Mouse (Mus musculus): ENCODE measurements around the gene Tnrc6b. TPM values are rescaled to one million over a fixed set of nuclear protein-coding genes. Genes with fewer than 3 reads are reported as not detected.

The Tnrc6b gene
- polyA plus RNA-seq, 1 experiment from 2014 or later, result 10.0 TPM

- DNase-seq (ENCODE audit: low spot score) (no peak), ATAC-seq (no peak)
- no peaks in the 10 kb centered on the region for H3K27me3 ChIP-seq (replicated peaks; ENCODE audit: control insufficient read depth, insufficient read depth, low read length)
- no peaks in the 10 kb centered on the region for H3K4me1 ChIP-seq (ENCODE audit: control insufficient read depth, insufficient read depth, low read length)
- H3K9me3 ChIP-seq (replicated peaks; ENCODE audit: control insufficient read depth, low read length), result no peaks in the 10 kb centered on the region
- H3K27ac ChIP-seq (ENCODE audit: low read depth, low read length), result no peak overlapping the region
- no peak overlapping the region for H3K4me2 ChIP-seq (ENCODE audit: low read length)
- 96% methylated on average over 1 of the region's 1 CpGs for WGBS
- H3K9ac ChIP-seq (ENCODE audit: low read length), result no peak overlapping the region
- no peak overlapping the region for H3K4me3 ChIP-seq (ENCODE audit: low read depth, low read length)
- no peaks in the 10 kb centered on the region for H3K36me3 ChIP-seq (ENCODE audit: control insufficient read depth, insufficient read depth, low read length)
Observed at GRCm38 (mm10) chr15:80739972-80740371, 28.9 kb downstream of the Tnrc6b start.

GRCm38 (mm10) chr15:80741836-80742235, 30.7 kb downstream of the Tnrc6b start:
- H3K4me3 ChIP-seq (ENCODE audit: low read depth, low read length), result no peak overlapping the region
- DNase-seq (ENCODE audit: low spot score), result no peak
- H3K4me2 ChIP-seq (ENCODE audit: low read length), result no peak overlapping the region
- 66% methylated on average over 1 of the region's 1 CpGs for WGBS
- no peaks in the 10 kb centered on the region for H3K4me1 ChIP-seq (ENCODE audit: control insufficient read depth, insufficient read depth, low read length)
- H3K27me3 ChIP-seq (replicated peaks; ENCODE audit: control insufficient read depth, insufficient read depth, low read length), result no peaks in the 10 kb centered on the region
- H3K9me3 ChIP-seq (replicated peaks; ENCODE audit: control insufficient read depth, low read length), result no peaks in the 10 kb centered on the region
- no peak overlapping the region for H3K27ac ChIP-seq (ENCODE audit: low read depth, low read length)
- H3K36me3 ChIP-seq (ENCODE audit: control insufficient read depth, insufficient read depth, low read length), result no peaks in the 10 kb centered on the region
- H3K9ac ChIP-seq (ENCODE audit: low read length), result no peak overlapping the region
- no peak for ATAC-seq

GRCm38 (mm10) chr15:80742991-80743474, 31.9 kb downstream of the Tnrc6b start:
- no peak for DNase-seq (ENCODE audit: low spot score)
- WGBS, result 92% methylated on average over 3 of the region's 3 CpGs
- no peak overlapping the region for H3K27ac ChIP-seq (ENCODE audit: low read depth, low read length)
- H3K4me1 ChIP-seq (ENCODE audit: control insufficient read depth, insufficient read depth, low read length), result no peaks in the 10 kb centered on the region
- H3K9ac ChIP-seq (ENCODE audit: low read length), result no peak overlapping the region
- H3K4me3 ChIP-seq (ENCODE audit: low read depth, low read length), result no peak overlapping the region
- H3K36me3 ChIP-seq (ENCODE audit: control insufficient read depth, insufficient read depth, low read length), result no peaks in the 10 kb centered on the region
- no peak for ATAC-seq
- H3K9me3 ChIP-seq (replicated peaks; ENCODE audit: control insufficient read depth, low read length), result no peaks in the 10 kb centered on the region
- no peaks in the 10 kb centered on the region for H3K27me3 ChIP-seq (replicated peaks; ENCODE audit: control insufficient read depth, insufficient read depth, low read length)
- no peak overlapping the region for H3K4me2 ChIP-seq (ENCODE audit: low read length)

- H3K4me2 ChIP-seq (ENCODE audit: low read length), result no peak overlapping the region
- no peaks in the 10 kb centered on the region for H3K27me3 ChIP-seq (replicated peaks; ENCODE audit: control insufficient read depth, insufficient read depth, low read length)
- no peaks in the 10 kb centered on the region for H3K36me3 ChIP-seq (ENCODE audit: control insufficient read depth, insufficient read depth, low read length)
- 89% methylated on average over 7 of the region's 7 CpGs for WGBS
- DNase-seq (ENCODE audit: low spot score), result no peak
- no peak overlapping the region for H3K9ac ChIP-seq (ENCODE audit: low read length)
- no peak overlapping the region for H3K27ac ChIP-seq (ENCODE audit: low read depth, low read length)
- H3K4me1 ChIP-seq (ENCODE audit: control insufficient read depth, insufficient read depth, low read length), result no peaks in the 10 kb centered on the region
- H3K9me3 ChIP-seq (replicated peaks; ENCODE audit: control insufficient read depth, low read length), result no peaks in the 10 kb centered on the region
- H3K4me3 ChIP-seq (ENCODE audit: low read depth, low read length), result no peak overlapping the region
- no peak for ATAC-seq
Observed at GRCm38 (mm10) chr15:80743606-80744005, 32.5 kb downstream of the Tnrc6b start.

GRCm38 (mm10) chr15:80744667-80745422, 33.7 kb downstream of the Tnrc6b start:
- no peak for DNase-seq (ENCODE audit: low spot score)
- 88% methylated on average over 3 of the region's 3 CpGs for WGBS

GRCm38 (mm10) chr15:80748979-80749378, 37.9 kb downstream of the Tnrc6b start:
- no peak for ATAC-seq
- no peak overlapping the region for H3K9ac ChIP-seq (ENCODE audit: low read length)
- H3K4me2 ChIP-seq (ENCODE audit: low read length), result no peak overlapping the region
- no peaks in the 10 kb centered on the region for H3K36me3 ChIP-seq (ENCODE audit: control insufficient read depth, insufficient read depth, low read length)
- H3K4me1 ChIP-seq (ENCODE audit: control insufficient read depth, insufficient read depth, low read length), result no peaks in the 10 kb centered on the region
- H3K9me3 ChIP-seq (replicated peaks; ENCODE audit: control insufficient read depth, low read length), result no peaks in the 10 kb centered on the region
- H3K27me3 ChIP-seq (replicated peaks; ENCODE audit: control insufficient read depth, insufficient read depth, low read length), result no peaks in the 10 kb centered on the region
- no peak for DNase-seq (ENCODE audit: low spot score)
- WGBS, result 75% methylated on average over 5 of the region's 5 CpGs
- no peak overlapping the region for H3K4me3 ChIP-seq (ENCODE audit: low read depth, low read length)
- no peak overlapping the region for H3K27ac ChIP-seq (ENCODE audit: low read depth, low read length)

More at GRCm38 (mm10) chr15:80744667-80745422, 33.7 kb downstream of the Tnrc6b start:
- H3K9ac ChIP-seq (ENCODE audit: low read length), result no peak overlapping the region
- no peak overlapping the region for H3K27ac ChIP-seq (ENCODE audit: low read depth, low read length)
- no peaks in the 10 kb centered on the region for H3K9me3 ChIP-seq (replicated peaks; ENCODE audit: control insufficient read depth, low read length)
- no peaks in the 10 kb centered on the region for H3K27me3 ChIP-seq (replicated peaks; ENCODE audit: control insufficient read depth, insufficient read depth, low read length)
- H3K36me3 ChIP-seq (ENCODE audit: control insufficient read depth, insufficient read depth, low read length), result no peaks in the 10 kb centered on the region
- no peaks in the 10 kb centered on the region for H3K4me1 ChIP-seq (ENCODE audit: control insufficient read depth, insufficient read depth, low read length)
- H3K4me3 ChIP-seq (ENCODE audit: low read depth, low read length), result no peak overlapping the region
- no peak for ATAC-seq
- no peak overlapping the region for H3K4me2 ChIP-seq (ENCODE audit: low read length)

GRCm38 (mm10) chr15:80753351-80753750, 42.2 kb downstream of the Tnrc6b start:
- Histone ChIP-seq H3K4me3 (ENCODE audit: low read depth, low read length) (no peak overlapping the region), H3K36me3 (ENCODE audit: control insufficient read depth, insufficient read depth, low read length) (no peaks in the 10 kb centered on the region), H3K9me3 (replicated peaks; ENCODE audit: control insufficient read depth, low read length) (no peaks in the 10 kb centered on the region), H3K4me1 (ENCODE audit: control insufficient read depth, insufficient read depth, low read length) (no peaks in the 10 kb centered on the region), H3K27me3 (replicated peaks; ENCODE audit: control insufficient read depth, insufficient read depth, low read length) (no peaks in the 10 kb centered on the region), H3K27ac (ENCODE audit: low read depth, low read length) (no peak overlapping the region; the same call in 1 of the 2 replicates), H3K9ac (ENCODE audit: low read length) (no peak overlapping the region), H3K4me2 (ENCODE audit: low read length) (no peak overlapping the region)
- DNase-seq (ENCODE audit: low spot score), result no peak
- ATAC-seq, result no peak
- WGBS, result 72% methylated on average over 6 of the region's 6 CpGs

- H3K27ac ChIP-seq (ENCODE audit: low read depth, low read length), result no peak overlapping the region
- WGBS, result 83% methylated on average over 1 of the region's 1 CpGs
- H3K4me2 ChIP-seq (ENCODE audit: low read length), result no peak overlapping the region
- H3K9me3 ChIP-seq (replicated peaks; ENCODE audit: control insufficient read depth, low read length), result no peaks in the 10 kb centered on the region
- DNase-seq (ENCODE audit: low spot score) (no peak), ATAC-seq (no peak)
- H3K36me3 ChIP-seq (ENCODE audit: control insufficient read depth, insufficient read depth, low read length), result no peaks in the 10 kb centered on the region
- no peaks in the 10 kb centered on the region for H3K4me1 ChIP-seq (ENCODE audit: control insufficient read depth, insufficient read depth, low read length)
- no peak overlapping the region for H3K9ac ChIP-seq (ENCODE audit: low read length)
- H3K27me3 ChIP-seq (replicated peaks; ENCODE audit: control insufficient read depth, insufficient read depth, low read length), result no peaks in the 10 kb centered on the region
- H3K4me3 ChIP-seq (ENCODE audit: low read depth, low read length), result no peak overlapping the region
Observed at GRCm38 (mm10) chr15:80754103-80754502, 43.0 kb downstream of the Tnrc6b start.

- no peak for ATAC-seq
- Histone ChIP-seq H3K4me3 (ENCODE audit: low read depth, low read length) (no peak overlapping the region), H3K27me3 (replicated peaks; ENCODE audit: control insufficient read depth, insufficient read depth, low read length) (no peaks in the 10 kb centered on the region), H3K36me3 (ENCODE audit: control insufficient read depth, insufficient read depth, low read length) (no peaks in the 10 kb centered on the region), H3K4me1 (ENCODE audit: control insufficient read depth, insufficient read depth, low read length) (no peaks in the 10 kb centered on the region), H3K9ac (ENCODE audit: low read length) (no peak overlapping the region), H3K27ac (ENCODE audit: low read depth, low read length) (no peak overlapping the region), H3K4me2 (ENCODE audit: low read length) (no peak overlapping the region), H3K9me3 (replicated peaks; ENCODE audit: control insufficient read depth, low read length) (no peaks in the 10 kb centered on the region)
- WGBS, result 94% methylated on average over 9 of the region's 9 CpGs
- no peak for DNase-seq (ENCODE audit: low spot score)
Observed at GRCm38 (mm10) chr15:80759451-80759850, 48.3 kb downstream of the Tnrc6b start.

Measured in forebrain, embryonic 14.5 days (tissue).